Mouse (Mus musculus) layer of hippocampus, postnatal 36 days (tissue): Measurements from ENCODE around the gene Ctcfl. TPM values are rescaled to one million over a fixed set of nuclear protein-coding genes. Genes with fewer than 3 reads are reported as not detected.
A peak's percentile ranks its signal among the peaks of the same experiment; 100 is the strongest.
"Not testable (repeated sequence)": the region's sequence is repeated elsewhere in the genome, so short reads cannot be mapped to it uniquely, and the experiment has no call there.

Experiments used
- DNase-seq, 2 experiments: peaks; one replicate each; pipeline ENCODE4 v3.0.0; 2022
- total RNA-seq, 2 experiments: library from RNA; stranded (reverse); gene quantifications; 2 replicates each; pipeline ENCODE4 v1.2.3; 2021

Gene Ctcfl
- total RNA-seq, 2 experiments from 2014 or later = not detected

GRCm38 (mm10) chr2:173138323-173139239, 19.3 kb upstream of the Ctcfl start:
- DNase-seq = peak in 1 of 2 experiments; percentile 25

DNA sequence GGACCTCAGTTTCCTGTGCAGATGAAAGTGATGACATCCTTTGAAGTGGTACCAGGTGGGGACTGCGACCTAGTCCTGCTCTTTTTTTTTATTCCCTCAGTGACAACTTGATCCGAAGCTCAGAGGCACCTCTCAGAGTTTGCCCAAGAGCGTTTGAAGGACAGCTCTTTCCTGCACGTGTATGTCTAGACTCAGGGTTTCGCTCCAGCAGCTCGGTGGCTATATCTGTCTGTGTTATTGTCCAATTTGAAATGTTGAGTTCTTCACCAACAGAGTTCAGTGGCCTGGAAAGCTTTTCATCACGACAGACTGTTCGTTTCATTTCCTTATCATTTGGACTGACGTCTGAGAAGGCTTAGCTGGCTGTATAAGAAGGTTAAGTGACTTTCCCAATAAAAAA, 15.4 kb upstream of the Ctcfl start:
- DNase-seq = no peak

DNA sequence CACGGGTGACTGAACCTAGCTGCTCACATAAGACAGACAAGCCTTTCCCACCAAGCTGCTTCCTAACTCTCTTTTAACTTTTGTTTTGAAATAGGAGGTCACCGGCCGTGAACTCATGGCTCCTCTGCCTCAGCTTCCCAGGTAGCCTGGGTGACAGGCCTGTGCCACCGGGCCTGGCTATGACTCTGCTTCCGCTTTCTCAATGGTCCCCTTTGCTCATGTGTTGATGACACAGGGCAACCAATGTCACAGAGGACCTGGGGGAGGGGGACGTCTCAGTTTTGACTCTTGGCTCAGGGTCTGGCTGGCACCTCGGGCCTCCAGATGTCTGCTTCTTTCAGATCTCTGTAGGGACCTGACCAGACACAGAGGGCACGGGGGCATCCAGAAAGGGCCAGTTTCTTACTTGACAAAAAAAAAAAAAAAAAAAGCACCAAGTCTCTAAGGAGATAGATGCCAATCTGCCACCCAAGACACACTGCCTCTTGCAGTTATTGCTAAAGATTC, 13.5 kb upstream of the Ctcfl start:
- no peak for DNase-seq

- no peak for DNase-seq
These were observed 12.9 kb upstream of the Ctcfl start for GRCm38 (mm10) chr2:173132262-173132661.

- no peak for DNase-seq
These were observed 9.8 kb upstream of the Ctcfl start for GRCm38 (mm10) chr2:173129111-173129510.

- no peak for DNase-seq
These were observed 7.1 kb upstream of the Ctcfl start for GRCm38 (mm10) chr2:173126386-173126785.

DNA sequence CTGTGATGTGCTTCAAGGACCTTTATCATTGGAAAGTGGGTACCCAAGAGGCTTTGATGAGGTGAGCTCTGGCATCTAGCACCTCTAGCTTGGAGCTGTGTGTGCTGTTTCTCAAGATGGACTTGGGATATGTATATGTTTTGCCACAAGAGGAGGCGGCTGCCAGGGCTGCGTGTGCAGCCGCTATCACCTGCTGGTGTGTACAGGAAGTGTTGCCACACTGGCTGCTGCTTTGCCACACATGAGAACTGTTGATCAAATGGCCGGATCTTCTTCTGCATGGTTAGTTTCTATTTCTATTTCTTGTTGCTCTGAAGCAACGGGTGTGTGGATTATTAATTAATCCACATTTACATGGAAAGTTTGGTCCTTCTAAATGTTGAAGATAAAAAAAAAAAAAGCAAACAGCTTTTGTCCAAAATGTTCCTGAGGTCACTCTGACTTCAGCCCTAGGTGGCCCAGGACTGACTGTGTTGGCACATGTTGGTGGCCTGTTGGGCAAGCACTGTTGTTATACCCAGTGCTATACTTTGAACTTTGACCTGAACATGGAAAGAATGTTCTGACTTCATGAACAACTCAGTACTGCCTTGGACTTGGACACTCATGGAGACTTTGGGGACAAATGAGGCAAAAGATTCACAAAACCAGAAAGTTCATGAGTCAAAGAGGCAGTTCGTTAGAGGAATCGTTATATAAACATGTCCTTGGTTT, 4.9 kb upstream of the Ctcfl start:
- no peak for DNase-seq

DNA sequence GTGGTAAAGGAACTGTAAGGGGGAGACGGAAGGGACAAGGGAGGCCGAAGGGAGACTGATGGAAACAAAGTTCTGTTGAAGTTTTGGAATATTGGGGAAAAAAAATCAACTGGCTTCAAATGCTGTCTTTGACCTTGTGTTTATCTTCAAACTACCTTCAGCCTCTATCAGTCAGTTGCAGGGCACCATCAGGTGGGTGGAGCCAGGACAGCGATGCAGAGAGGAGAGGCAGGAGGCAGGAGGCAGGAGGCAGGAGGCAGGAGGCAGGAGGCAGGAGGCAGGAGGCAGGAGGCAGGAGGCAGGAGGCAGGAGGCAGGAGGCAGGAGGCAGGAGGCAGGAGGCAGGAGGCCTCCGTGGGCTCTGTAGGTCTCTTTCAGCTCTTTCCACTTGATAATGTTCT, 792 bp upstream of the Ctcfl start:
- not testable (repeated sequence) for DNase-seq

- DNase-seq = not testable (repeated sequence)
These were observed 5.5 kb downstream of the Ctcfl start for GRCm38 (mm10) chr2:173113796-173114195.

DNA sequence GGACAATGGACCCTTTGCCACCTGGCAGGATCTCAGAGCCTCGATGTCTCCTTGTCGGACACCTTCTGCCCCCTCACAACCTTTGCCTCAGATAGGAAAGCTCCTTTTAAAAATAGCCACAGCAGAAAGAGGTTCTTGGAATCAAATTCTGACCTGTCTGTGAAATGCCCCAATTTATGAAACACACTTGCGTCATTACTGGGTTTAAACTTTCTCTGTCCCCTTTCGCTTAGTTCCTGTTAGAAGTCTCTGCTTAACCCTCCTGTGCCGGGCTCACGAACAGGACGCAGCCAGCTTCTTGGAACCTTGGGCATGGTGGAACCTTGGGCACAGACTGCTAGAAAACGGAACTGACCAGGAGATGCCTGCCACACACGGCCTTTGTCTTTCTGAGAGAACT, 8.8 kb downstream of the Ctcfl start:
- no peak for DNase-seq

DNA sequence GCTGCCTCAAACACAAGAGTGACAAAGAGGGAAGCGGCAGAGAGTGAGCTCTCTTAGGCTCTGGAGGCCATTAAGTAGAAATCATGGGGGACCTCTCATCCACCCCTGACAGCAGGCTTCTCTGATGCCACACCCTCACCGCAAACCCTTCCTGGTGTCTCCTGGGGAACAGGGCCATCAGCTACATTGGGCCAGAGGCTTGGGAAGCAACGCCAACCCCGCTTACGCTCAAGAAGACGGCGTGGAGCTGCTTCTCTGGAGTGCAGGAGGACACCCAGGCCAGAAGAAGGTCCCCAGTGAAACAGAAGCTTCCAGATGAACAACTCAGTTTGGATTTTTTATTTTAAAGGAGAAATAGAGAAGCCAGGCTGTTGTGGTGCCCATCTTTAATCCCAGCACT, 9.8 kb downstream of the Ctcfl start:
- no peak for DNase-seq

DNA sequence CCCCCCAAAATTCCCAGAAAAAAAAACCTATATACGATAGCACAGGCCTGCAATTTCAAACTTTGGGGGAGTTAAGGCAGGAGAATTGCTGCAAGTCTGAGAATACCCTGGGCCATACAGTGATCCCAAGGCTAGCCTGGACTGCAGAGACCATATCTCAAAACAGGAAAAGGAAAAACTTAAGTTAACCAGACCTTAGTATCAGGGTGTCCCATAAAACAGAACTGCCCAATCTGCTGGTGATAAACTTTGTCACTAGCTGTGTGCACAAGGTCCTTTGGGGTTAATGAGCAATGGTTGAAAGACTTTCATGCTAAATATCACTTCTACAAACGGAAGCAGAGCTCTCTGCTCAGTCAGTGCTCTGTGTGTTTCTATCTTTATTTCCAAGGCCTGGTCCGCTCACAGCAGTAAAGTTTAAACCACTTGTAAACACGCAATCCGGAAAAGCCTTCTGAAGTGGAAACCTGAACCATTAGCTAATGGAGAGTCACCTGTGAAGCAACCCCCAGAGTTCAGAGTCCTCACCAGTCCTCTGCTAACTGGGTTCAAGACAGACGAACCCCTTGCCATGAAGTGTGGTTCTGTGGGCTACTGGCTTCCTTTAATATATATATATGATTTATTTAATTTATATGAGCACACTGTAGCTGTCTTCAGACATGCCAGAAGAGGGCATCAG, 10.7 kb downstream of the Ctcfl start:
- no peak for DNase-seq

- peak; percentile 42 to 70 for DNase-seq
These were observed 12.2 kb downstream of the Ctcfl start for GRCm38 (mm10) chr2:173106889-173107785.

GRCm38 (mm10) chr2:173106409-173106808, 12.9 kb downstream of the Ctcfl start:
- DNase-seq = no peak

DNA sequence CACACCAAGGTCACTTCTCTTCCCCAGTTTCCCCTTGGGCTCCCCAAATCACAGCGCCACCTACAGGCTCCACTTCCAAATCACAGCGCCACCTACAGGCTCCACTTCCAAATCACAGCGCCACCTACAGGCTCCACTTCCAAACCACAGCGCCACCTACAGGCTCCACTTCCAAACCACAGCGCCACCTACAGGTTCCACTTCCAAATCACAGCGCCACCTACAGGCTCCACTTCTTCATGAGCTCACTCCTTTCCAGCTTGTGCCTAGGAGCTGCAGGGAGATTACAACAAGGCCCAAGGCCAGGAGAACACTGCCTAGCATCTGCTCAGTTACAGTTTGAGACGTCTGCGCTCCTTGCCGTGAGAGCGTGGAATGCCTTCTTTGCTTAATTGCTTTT, 22.0 kb downstream of the Ctcfl start:
- not testable (repeated sequence) for DNase-seq

GRCm38 (mm10) chr2:173089437-173089836, 29.9 kb downstream of the Ctcfl start:
- peak; percentile 75 to 85 for DNase-seq

- DNase-seq = no peak
These were observed 31.9 kb downstream of the Ctcfl start for GRCm38 (mm10) chr2:173087405-173087804.

DNA sequence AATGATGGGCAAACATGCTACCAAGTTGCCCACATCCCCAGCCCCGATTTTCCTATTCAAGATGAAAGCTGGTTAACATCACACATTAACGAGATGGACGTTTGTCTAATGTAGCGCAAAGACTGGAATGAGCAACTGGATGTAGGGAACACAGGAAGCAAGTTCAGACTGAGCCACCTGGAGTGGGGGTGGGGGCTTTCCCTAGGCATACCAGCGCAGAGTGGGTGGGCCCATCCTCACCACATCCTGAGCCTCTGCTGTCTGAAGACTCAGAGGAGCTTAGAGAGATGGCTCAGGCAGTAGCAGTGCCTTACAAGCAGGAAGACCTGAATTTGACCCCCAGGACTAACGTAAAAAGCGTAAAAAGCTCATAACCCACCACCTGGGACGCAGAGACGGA, 33.6 kb downstream of the Ctcfl start:
- no peak for DNase-seq

GRCm38 (mm10) chr2:173084871-173085270, 34.5 kb downstream of the Ctcfl start:
- no peak for DNase-seq

GRCm38 (mm10) chr2:173083712-173084475, 35.4 kb downstream of the Ctcfl start:
- no peak for DNase-seq

DNA sequence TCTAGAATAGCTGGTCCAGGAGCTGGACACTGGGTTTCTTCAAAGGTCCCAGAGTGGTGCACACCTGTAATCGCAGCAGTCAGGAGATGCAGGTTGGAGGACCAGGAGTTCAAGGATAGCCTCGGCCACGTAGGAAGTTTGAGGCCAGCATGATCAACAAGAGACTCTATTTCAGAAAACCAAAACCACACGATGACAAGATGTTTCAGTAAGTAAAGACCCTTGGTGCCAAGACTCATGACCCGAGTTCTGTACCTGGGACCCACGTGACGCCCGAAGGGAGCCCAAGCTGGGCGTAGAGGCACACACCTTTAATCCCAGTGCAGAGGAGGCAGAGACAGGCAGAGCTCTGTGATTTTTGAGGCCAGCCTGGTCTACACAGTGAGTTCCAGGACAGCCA, 36.2 kb downstream of the Ctcfl start:
- no peak for DNase-seq
